Mouse (Mus musculus) splenic B cell, adult 2 months (primary cell): Measurements from ENCODE around the gene Gm9999.
"Not testable (repeated sequence)": the region's sequence is repeated elsewhere in the genome, so short reads cannot be mapped to it uniquely, and the experiment has no call there.

Experiments used
- DNase-seq: peaks from one replicate; pipeline ENCODE4 v3.0.0-alpha.2; 2011; ENCODE audit warnings: low read depth, low spot score
- H3K27me3 ChIP-seq: 2 replicates; pipeline ENCODE4 v1.6.1; 2012; ENCODE audit warnings: mild to moderate bottlenecking, low read length, moderate library complexity, mixed read lengths; ENCODE audit not compliant: control insufficient read depth, poor library complexity, insufficient read depth, severe bottlenecking
- H3K36me3 ChIP-seq: 2 replicates; pipeline ENCODE4 v1.6.1; 2012; ENCODE audit warnings: mild to moderate bottlenecking, low read length, moderate library complexity, mixed read lengths; ENCODE audit not compliant: control insufficient read depth, poor library complexity, insufficient read depth, severe bottlenecking

The Gm9999 gene

GRCm38 (mm10) chr7:46987073-46987472 is 3.7 kb downstream of the Gm9999 start:
- no peaks in the 10 kb centered on the region for H3K36me3 ChIP-seq
- no peak for DNase-seq
- no peaks in the 10 kb centered on the region for H3K27me3 ChIP-seq

GRCm38 (mm10) chr7:46989387-46989786 is 6.0 kb downstream of the Gm9999 start:
- not testable (repeated sequence) for H3K36me3 ChIP-seq, H3K27me3 ChIP-seq, DNase-seq

- Histone ChIP-seq H3K27me3 (no peaks in the 10 kb centered on the region), H3K36me3 (peaks cover 6% of the 10 kb centered on the region; the same call in 1 of the 2 replicates)
- DNase-seq = peak; percentile 61
Measured at GRCm38 (mm10) chr7:46993079-46993478, 9.7 kb downstream of the Gm9999 start.

- H3K36me3 ChIP-seq = peaks cover 10% of the 10 kb centered on the region
- no peaks in the 10 kb centered on the region for H3K27me3 ChIP-seq
- DNase-seq = no peak
Measured at GRCm38 (mm10) chr7:46995558-46995957, 12.2 kb downstream of the Gm9999 start.

GRCm38 (mm10) chr7:46997008-46997407 is 13.6 kb downstream of the Gm9999 start:
- peaks cover 10% of the 10 kb centered on the region for H3K36me3 ChIP-seq
- DNase-seq = no peak
- H3K27me3 ChIP-seq = no peaks in the 10 kb centered on the region

GRCm38 (mm10) chr7:46997644-46998395 is 14.4 kb downstream of the Gm9999 start:
- H3K36me3 ChIP-seq = peaks cover 10% of the 10 kb centered on the region

GRCm38 (mm10) chr7:46998942-46999341 is 15.6 kb downstream of the Gm9999 start:
- DNase-seq = peak; percentile 25

More at GRCm38 (mm10) chr7:46997644-46998395, 14.4 kb downstream of the Gm9999 start:
- no peaks in the 10 kb centered on the region for H3K27me3 ChIP-seq
- DNase-seq = no peak

GRCm38 (mm10) chr7:46999983-47000643 is 16.7 kb downstream of the Gm9999 start:
- no peak for DNase-seq
- H3K36me3 ChIP-seq = peaks cover 5% of the 10 kb centered on the region; the same call in 1 of the 2 replicates

More at GRCm38 (mm10) chr7:46998942-46999341, 15.6 kb downstream of the Gm9999 start:
- H3K36me3 ChIP-seq = peaks cover 7% of the 10 kb centered on the region
- no peaks in the 10 kb centered on the region for H3K27me3 ChIP-seq

GRCm38 (mm10) chr7:47000644-47000983 is 17.2 kb downstream of the Gm9999 start:
- DNase-seq = no peak
- Histone ChIP-seq H3K36me3 (peaks cover 3% of the 10 kb centered on the region; the same call in 1 of the 2 replicates), H3K27me3 (no peaks in the 10 kb centered on the region)

More at GRCm38 (mm10) chr7:46999983-47000643, 16.7 kb downstream of the Gm9999 start:
- no peaks in the 10 kb centered on the region for H3K27me3 ChIP-seq

- H3K36me3 ChIP-seq = peaks cover 3% of the 10 kb centered on the region; the same call in 1 of the 2 replicates
- DNase-seq = no peak
- no peaks in the 10 kb centered on the region for H3K27me3 ChIP-seq
Measured at GRCm38 (mm10) chr7:47001125-47001899, 17.9 kb downstream of the Gm9999 start.

GRCm38 (mm10) chr7:47001900-47002275 is 18.5 kb downstream of the Gm9999 start:
- Histone ChIP-seq H3K36me3 (peaks cover 3% of the 10 kb centered on the region; the same call in 1 of the 2 replicates), H3K27me3 (no peaks in the 10 kb centered on the region)
- DNase-seq = no peak

- no peaks in the 10 kb centered on the region for H3K27me3 ChIP-seq
- DNase-seq = no peak
Measured at GRCm38 (mm10) chr7:47003411-47004115, 20.2 kb downstream of the Gm9999 start.

GRCm38 (mm10) chr7:47007109-47007780 is 23.9 kb downstream of the Gm9999 start:
- no peaks in the 10 kb centered on the region for H3K36me3 ChIP-seq
- peak; percentile 53 for DNase-seq
- H3K27me3 ChIP-seq = no peaks in the 10 kb centered on the region

More at GRCm38 (mm10) chr7:47003411-47004115, 20.2 kb downstream of the Gm9999 start:
- peaks cover 3% of the 10 kb centered on the region; the same call in 1 of the 2 replicates for H3K36me3 ChIP-seq

- H3K27me3 ChIP-seq = no peaks in the 10 kb centered on the region
- DNase-seq = no peak
Measured at GRCm38 (mm10) chr7:47007818-47008167, 24.4 kb downstream of the Gm9999 start.

More at GRCm38 (mm10) chr7:47007818-47008167, 24.4 kb downstream of the Gm9999 start:
- H3K36me3 ChIP-seq = no peaks in the 10 kb centered on the region
